Mouse (Mus musculus) cerebellum, adult 2 months (tissue): ENCODE measurements around the gene Hlf. TPM values are rescaled to one million over a fixed set of nuclear protein-coding genes. Genes with fewer than 3 reads are reported as not detected.

Source experiments
- DNase-seq, 2 experiments: peaks; one replicate each; pipeline ENCODE4 v3.0.0; 2021
- H3K27ac ChIP-seq: fragments of 200-500 bp; 2 replicates; pipeline ENCODE4 v1.5.1; 2012; ENCODE audit warnings: low read length, control low read depth, inconsistent platforms; ENCODE audit not compliant: insufficient read depth
- H3K27me3 ChIP-seq: fragments of 200-500 bp; 2 replicates; pipeline ENCODE4 v1.6.1; 2012; ENCODE audit warnings: inconsistent platforms, mild to moderate bottlenecking, low read length, moderate library complexity; ENCODE audit not compliant: control insufficient read depth, insufficient read depth
- H3K4me1 ChIP-seq: fragments of 200-500 bp; 2 replicates; pipeline ENCODE4 v1.6.1; 2011; ENCODE audit warnings: low read length; ENCODE audit not compliant: control insufficient read depth, insufficient read depth
- H3K4me3 ChIP-seq: fragments of 200-500 bp; replicated peaks from 2 replicates; pipeline ENCODE3; 2011; ENCODE audit warnings: mild to moderate bottlenecking, low read depth, low read length, control low read depth; ENCODE audit not compliant: insufficient read depth
- CTCF ChIP-seq: fragments of 200-500 bp; IDR thresholded peaks from 2 replicates; pipeline ENCODE4 v1.5.1; 2011; ENCODE audit warnings: low read depth, mild to moderate bottlenecking, control low read depth, low read length, moderate library complexity, borderline replicate concordance; ENCODE audit not compliant: insufficient read depth
- POLR2A ChIP-seq: fragments of 200-500 bp; IDR thresholded peaks from 2 replicates; pipeline ENCODE4 v1.6.1; 2011; ENCODE audit warnings: low read length, control low read depth, borderline replicate concordance; ENCODE audit not compliant: insufficient read depth
- WGBS: fragments of 180-500 bp; shearing (Covaris S2); methylation state at CpG from one replicate; pipeline ENCODE4 v1.1.7; 2018; 5-methylcytosine and 5-hydroxymethylcytosine counted together
- polyA plus RNA-seq: library from polyadenylated mRNA; depleted of rRNA; stranded (reverse); fragments of >200 nt; gene quantifications from 2 replicates; pipeline ENCODE4 v1.2.3, GENCODE M21; 2012

Gene Hlf
- polyA plus RNA-seq, 1 experiment = 50.4 TPM

GRCm38 (mm10) chr11:90381113-90381512, 9.6 kb downstream of the Hlf start:
- TF ChIP-seq CTCF (no peak), POLR2A (no peak)
- no peak overlapping the region for H3K27ac ChIP-seq
- no peak overlapping the region for H3K4me3 ChIP-seq
- no peak for DNase-seq
- H3K27me3 ChIP-seq = no peaks in the 10 kb centered on the region
- WGBS = 80% methylated on average over 5 of the region's 5 CpGs
- peaks cover 25% of the 10 kb centered on the region for H3K4me1 ChIP-seq

GRCm38 (mm10) chr11:90380131-90380685, 10.5 kb downstream of the Hlf start:
- peaks cover 25% of the 10 kb centered on the region for H3K4me1 ChIP-seq
- DNase-seq = no peak
- H3K27ac ChIP-seq = no peak overlapping the region
- no peak overlapping the region for H3K4me3 ChIP-seq
- WGBS = 82% methylated on average over 10 of the region's 10 CpGs
- no peaks in the 10 kb centered on the region for H3K27me3 ChIP-seq
- TF ChIP-seq POLR2A (no peak), CTCF (no peak)

GRCm38 (mm10) chr11:90378008-90378407, 12.7 kb downstream of the Hlf start:
- no peak overlapping the region for H3K27ac ChIP-seq
- H3K4me3 ChIP-seq = no peak overlapping the region
- DNase-seq = no peak
- peaks cover 22% of the 10 kb centered on the region; the same call in 1 of the 2 replicates for H3K4me1 ChIP-seq
- TF ChIP-seq POLR2A = no peak
- H3K27me3 ChIP-seq = no peaks in the 10 kb centered on the region
- 89% methylated on average over 5 of the region's 5 CpGs for WGBS

GRCm38 (mm10) chr11:90376436-90376835, 14.3 kb downstream of the Hlf start:
- Histone ChIP-seq H3K4me1 (peaks cover 14% of the 10 kb centered on the region; the same call in 1 of the 2 replicates), H3K27me3 (no peaks in the 10 kb centered on the region), H3K27ac (no peak overlapping the region), H3K4me3 (no peak overlapping the region)
- DNase-seq = no peak
- 94% methylated on average over 9 of the region's 9 CpGs for WGBS
- TF ChIP-seq CTCF (no peak), POLR2A (no peak)

- no peak for TF ChIP-seq POLR2A
- no peak for TF ChIP-seq CTCF
- H3K27me3 ChIP-seq = no peaks in the 10 kb centered on the region
- DNase-seq = no peak
- 68% methylated on average over 8 of the region's 8 CpGs for WGBS
- peaks cover 7% of the 10 kb centered on the region for H3K4me1 ChIP-seq
- H3K27ac ChIP-seq = no peak overlapping the region
- H3K4me3 ChIP-seq = no peak overlapping the region
Observed at GRCm38 (mm10) chr11:90371470-90372100, 19.1 kb downstream of the Hlf start.

GRCm38 (mm10) chr11:90370789-90371291, 19.9 kb downstream of the Hlf start:
- H3K27ac ChIP-seq = no peak overlapping the region
- no peaks in the 10 kb centered on the region for H3K27me3 ChIP-seq
- H3K4me3 ChIP-seq = no peak overlapping the region
- TF ChIP-seq POLR2A = no peak
- TF ChIP-seq CTCF = no peak
- DNase-seq = no peak
- H3K4me1 ChIP-seq = peaks cover 7% of the 10 kb centered on the region
- WGBS = 43% methylated on average over 11 of the region's 11 CpGs

GRCm38 (mm10) chr11:90370367-90370766, 20.3 kb downstream of the Hlf start:
- Histone ChIP-seq H3K4me3 (no peak overlapping the region), H3K27ac (no peak overlapping the region), H3K4me1 (peaks cover 7% of the 10 kb centered on the region), H3K27me3 (no peaks in the 10 kb centered on the region)
- TF ChIP-seq POLR2A = no peak
- no peak for TF ChIP-seq CTCF
- WGBS = 69% methylated on average over 11 of the region's 11 CpGs
- no peak for DNase-seq

- no peak for TF ChIP-seq POLR2A
- TF ChIP-seq CTCF = no peak
- H3K27ac ChIP-seq = no peak overlapping the region
- WGBS = 27% methylated on average over 8 of the region's 8 CpGs
- peak; percentile 56 to 63 for DNase-seq
- no peak overlapping the region for H3K4me3 ChIP-seq
- peaks cover 7% of the 10 kb centered on the region for H3K4me1 ChIP-seq
- no peaks in the 10 kb centered on the region for H3K27me3 ChIP-seq
Observed at GRCm38 (mm10) chr11:90369605-90370004, 21.1 kb downstream of the Hlf start.
